Mouse (Mus musculus): ENCODE measurements around the gene Mark3.
A peak's percentile ranks its signal among the peaks of the same experiment; 100 is the strongest.

DNA sequence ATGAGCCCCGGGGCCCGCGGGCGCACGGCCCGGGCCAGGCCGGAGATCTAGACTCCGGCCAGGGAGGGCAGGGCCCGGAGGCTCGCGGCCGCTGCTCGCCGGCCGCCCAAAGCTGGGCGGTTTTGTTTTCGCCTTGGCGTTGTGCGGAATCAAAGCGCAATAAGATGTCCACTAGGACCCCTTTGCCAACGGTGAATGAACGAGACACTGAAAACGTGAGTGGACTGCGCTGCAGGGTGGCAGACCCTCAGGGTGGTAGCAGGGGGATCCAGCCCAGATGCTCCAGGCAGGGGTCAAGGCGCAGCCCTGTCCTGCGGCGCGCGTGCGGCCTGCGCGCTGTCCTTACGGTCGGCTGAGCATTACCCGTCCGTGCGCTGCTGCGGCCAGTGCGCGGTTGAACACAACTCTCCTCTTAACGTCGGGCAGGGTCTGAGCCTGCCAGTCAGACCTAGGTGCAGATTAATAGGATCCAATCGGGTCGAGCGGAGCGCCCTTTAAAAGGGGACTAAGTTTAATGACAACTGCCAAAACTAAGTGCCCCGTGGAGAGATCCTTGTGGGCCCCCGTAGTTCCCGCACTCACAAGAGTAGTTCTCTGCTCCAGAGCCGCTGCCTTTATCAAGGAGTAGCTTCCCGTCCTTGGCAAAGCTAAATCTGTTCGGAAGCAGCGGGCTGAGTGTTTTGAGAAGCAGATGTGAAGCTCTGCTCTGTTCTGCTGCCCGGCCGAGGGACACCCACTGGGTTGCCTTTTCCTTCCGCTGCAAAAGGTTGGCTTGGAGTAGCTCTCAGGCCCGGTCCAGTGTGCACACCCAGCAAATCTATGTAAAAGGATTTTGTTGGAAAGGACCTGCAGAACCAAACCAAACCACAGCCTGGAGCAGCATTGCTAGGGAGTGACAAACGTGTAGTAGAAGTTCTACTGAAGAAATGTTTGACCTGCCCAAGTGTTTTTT, 840 bp downstream of the Mark3 start:
- TF ChIP-seq MAZ (IDR thresholded peaks at IDR 0.05; ENCODE audit: low read depth, low read length): no peak
- TF ChIP-seq NELFE (IDR thresholded peaks at IDR 0.05; ENCODE audit: low read depth, low read length): no peak
- 0 out of 4 replicates have a peak, but pooled peaks of 1 of the 2 experiments have one; percentile 44 for TF ChIP-seq POLR2A (IDR thresholded peaks at IDR 0.05; ENCODE audit: control insufficient read depth in 1 of 2, insufficient read depth in 1 of 2, low read depth in 1 of 2, low read length in 2 of 2, poor library complexity in 1 of 2)
- TF ChIP-seq EP300 (IDR thresholded peaks at IDR 0.05; ENCODE audit: low read depth in 1 of 2, low read length in 2 of 2): 0 out of 4 replicates have a peak, but pooled peaks of 1 of the 2 experiments have one; percentile 10
- no peak for TF ChIP-seq CTCF (IDR thresholded peaks at IDR 0.05 in 2 of 3, conservative IDR thresholded peaks at IDR 0.05 in 1 of 3; ENCODE audit: control insufficient read depth in 1 of 3, insufficient read depth in 1 of 3, low read depth in 2 of 3, low read length in 3 of 3, poor library complexity in 1 of 3, severe bottlenecking in 1 of 3)
